Mouse (Mus musculus) gastrocnemius, postnatal 36 days (tissue): ENCODE data around the gene Eef1g. TPM values are rescaled to one million over a fixed set of nuclear protein-coding genes. Genes with fewer than 3 reads are reported as not detected.
"Not testable (repeated sequence)": the region's sequence is repeated elsewhere in the genome, so short reads cannot be mapped to it uniquely, and the experiment has no call there.

Source experiments
- DNase-seq, 2 experiments: peaks; one replicate each; pipeline ENCODE4 v3.0.0; 2022
- intact Hi-C: fragments of 180-260 bp; cut with DNase I; formaldehyde crosslinking; loops from one replicate; pipeline ENCODE4 v1.15.1; 2025
- total RNA-seq, 2 experiments: library from RNA; stranded (reverse); gene quantifications; 2 replicates each; pipeline ENCODE4 v1.2.3; 2021

Gene Eef1g
- total RNA-seq, 2 experiments from 2014 or later: 441 to 447 TPM

DNA sequence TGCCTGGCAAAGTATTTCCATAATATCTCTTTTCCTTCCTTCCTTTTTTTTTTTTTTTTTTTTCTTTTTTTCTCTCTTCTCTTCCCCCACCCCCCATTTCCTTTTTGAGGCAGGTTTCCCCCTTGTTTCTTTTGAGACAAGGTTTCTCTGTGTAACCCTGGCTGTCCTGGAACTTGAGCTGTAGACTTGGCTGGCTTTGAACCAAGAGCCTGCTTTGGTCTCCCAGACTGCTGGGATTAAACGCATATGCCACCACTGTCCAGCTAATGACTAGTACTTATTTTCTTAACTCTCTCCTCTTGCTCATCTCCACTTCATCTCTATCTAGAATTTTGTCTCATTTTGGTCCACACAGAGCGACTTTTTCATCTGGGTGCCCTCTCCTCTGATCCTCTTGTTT, 23.8 kb upstream of the Eef1g start:
- no peak for DNase-seq
- intact Hi-C loops: no loop called here

DNA sequence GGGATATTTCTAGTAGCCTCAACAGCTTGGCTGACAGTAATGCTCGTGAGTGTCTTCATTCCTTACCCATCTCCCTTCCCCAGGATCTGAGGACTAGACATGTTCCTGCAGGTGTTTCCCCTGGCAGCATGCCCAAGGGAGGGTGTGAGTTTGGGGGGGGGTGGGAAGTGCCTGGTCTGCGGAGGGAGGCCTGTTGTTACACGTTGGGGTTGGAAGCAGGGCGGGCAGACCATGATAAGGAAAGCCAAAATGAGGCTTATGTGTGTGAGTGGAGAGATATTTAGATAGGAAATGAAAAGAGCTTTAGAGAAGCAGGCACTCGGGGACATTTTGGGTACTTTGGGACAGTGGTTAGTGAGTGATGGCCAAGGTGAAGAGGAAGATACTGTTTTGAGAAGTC, 22.8 kb upstream of the Eef1g start:
- DNase-seq: no peak
- intact Hi-C loops: no loop called here

DNA sequence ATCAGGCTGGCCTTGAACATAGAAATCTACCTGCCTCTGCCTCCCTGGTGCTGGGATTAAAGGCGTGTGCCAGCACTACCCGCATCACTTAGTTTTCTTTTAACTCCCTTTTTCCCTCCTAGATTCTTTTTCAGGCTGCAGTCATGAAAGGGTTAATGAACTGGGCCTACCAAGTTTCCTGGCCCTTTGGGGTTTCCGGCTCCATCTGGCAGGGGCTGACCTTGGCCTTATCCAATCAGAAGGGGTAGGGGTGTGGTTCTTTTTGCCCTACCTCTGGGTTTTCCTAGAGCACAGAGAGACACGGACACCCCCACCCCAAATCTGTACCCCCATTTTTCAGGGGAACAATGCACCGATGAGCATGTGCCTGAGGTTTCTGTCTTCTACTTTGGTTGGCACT, 22.1 kb upstream of the Eef1g start:
- intact Hi-C loops: no loop called here
- peak; percentile 63 to 72 for DNase-seq

DNA sequence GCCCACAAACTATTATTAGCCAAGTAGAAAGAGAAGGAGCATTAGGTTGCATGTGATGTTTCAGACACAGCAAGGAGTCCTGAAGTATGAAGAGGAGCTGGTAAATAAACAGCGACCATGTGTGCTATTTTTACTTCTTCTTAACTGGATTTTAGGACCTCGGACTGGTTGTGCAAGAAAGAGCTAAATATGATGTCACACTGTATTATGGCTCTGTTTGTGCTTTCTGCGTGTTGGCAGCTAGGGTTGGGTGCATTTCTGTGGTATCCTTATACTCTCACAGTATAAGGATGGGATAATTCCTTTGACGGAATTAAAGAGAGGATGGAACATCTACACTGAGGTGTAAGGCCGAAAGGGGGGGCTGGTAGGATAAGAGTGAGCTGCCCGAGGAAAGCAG, 21.6 kb upstream of the Eef1g start:
- DNase-seq: no peak
- intact Hi-C loops: no loop called here

DNA sequence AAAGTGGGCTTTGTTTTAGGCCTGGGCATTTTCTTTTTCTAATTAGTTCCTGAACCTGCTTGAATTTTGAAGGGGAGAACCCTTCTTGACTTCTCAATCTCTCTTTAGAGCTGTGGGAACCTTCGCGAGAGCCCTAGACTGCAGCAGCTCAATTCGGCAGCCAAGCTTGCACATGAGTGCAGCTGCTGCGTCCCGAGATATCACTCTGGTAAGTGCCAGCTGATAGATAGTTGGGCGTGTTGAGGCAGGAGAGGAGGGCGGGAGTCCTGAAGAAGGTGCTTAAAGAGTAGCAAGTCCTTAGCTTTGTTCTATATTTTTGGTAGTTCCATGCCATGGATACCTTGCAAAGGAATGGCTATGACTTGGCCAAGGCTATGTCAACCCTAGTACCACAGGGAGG, 19.9 kb upstream of the Eef1g start:
- no peak for DNase-seq
- intact Hi-C loops: no loop called here

DNA sequence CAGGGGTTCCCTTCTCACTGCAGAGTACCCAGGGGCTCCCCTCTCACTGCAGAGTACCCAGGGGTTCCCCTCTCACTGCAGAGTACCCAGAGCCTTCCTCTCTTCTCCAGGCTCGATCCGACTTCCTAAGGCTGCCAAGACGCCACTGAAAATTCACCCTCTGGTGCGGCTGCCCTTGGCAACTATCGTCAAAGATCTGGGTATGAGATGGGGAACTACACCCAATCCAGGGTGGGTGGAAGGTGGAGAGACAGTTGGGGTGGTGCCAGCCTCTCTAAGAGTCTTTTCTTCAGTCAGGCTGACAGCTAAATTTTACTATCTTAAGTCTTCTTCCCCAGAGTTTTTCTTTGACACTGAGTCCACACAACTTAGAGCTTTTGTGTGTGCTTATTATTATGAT, 16.7 kb upstream of the Eef1g start:
- intact Hi-C loops: no loop called here
- no peak for DNase-seq

DNA sequence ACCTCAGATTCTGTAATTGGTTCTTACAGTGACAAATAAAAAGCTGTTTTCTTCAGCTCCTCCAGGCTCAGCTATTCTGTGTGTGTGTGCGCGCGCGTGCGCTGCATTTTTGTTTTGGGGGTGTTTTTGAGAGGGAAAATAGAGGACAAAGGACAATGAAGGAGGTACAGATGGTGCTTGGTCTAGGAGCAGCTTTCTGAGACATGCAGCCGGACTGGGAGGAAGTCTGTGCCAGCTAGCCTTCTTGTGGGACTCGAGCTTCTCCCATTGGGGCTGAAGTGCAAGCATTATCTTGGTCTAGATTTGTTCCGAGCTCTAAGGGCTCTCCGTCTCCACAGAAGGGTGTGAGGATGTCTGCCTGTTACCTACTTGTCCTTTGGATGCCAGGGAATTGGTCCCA, 14.6 kb upstream of the Eef1g start:
- DNase-seq: no peak
- intact Hi-C loops: no loop called here

DNA sequence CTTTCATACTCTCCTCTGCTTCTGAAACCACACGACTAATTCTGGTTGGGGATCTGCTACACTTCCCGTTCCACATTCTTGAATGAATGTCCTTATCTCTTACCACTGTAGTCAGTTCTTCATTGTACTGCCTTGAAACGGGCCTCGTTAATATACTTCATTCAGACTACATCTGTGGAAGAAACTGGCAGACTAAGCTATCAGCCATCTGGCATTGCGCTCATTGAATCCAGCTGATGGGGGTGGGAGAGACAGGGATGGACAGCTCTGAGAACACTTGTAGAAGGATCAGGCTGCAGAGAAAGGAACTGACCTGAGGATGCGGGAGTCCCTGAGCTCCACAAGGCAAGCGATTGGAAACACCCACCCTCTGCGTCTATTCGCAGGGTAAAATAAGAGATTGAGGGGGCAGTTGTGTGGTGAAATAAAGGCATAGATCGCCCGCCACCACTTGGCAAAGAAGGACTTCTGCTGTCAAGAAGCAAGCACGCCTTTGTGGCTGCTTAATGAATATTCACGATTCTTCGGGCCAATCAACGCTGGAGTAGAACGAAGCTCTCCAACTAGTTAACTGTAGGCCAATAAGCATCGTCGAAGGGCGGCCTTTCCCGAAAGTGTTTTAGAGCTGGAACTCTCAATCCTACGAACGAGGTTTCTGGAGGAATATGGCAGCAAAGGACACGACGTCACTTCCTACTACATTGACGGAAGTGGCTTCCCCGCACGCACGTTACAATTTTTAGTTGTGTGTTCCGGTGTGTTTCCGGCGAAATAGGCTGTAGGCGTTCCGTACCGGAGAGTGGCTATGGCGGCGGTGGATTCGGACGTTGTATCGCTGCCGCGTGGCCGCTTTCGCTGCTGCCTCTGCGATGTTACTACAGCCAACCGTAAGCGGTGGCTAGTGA, 13.5 kb upstream of the Eef1g start, which contains the start of gene Tut1:
Gene Tut1 (plus strand): TSS at position 713 of the 905 bp plus-strand sequence.
- peak; percentile 82 to 83 for DNase-seq
- intact Hi-C loops: no loop called here

DNA sequence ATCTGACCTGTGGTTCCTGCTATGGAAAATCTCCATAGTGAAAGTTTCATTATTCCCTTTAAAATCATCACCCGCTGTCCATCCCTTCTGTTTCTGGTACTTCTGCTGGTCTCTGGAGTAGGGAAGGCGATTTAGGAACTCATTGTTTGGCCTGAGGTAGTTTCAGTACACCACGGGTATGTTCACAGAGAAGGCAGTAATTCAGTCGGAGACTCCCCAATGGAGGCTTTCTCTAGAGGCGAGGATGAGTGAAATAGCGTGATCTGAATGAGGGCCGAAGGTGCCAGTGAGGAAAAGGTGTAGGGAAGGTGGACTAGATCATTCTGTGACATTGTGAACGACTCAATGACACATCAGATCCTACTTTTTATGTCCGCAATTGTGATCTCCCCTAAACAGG, 12.7 kb upstream of the Eef1g start:
- intact Hi-C loops: no loop called here
- DNase-seq: no peak

DNA sequence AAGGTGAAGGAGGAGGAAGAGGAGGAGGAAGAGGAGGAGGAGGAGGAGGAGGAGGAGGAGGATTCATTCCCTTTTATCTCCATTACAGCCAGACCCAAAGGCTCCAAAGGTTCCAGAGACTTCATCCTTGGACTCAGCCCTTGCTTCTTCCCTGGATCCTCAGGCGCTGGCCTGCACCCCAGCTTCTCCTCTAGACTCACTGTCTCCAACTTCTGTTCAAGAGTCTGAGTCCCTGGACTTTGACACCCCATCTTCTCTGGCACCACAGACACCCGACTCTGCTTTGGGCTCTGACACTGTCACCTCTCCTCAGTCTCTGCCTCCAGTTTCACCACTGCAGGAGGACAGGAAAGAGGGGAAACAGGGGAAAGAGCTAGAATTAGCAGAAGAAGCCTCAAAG, 4.6 kb upstream of the Eef1g start:
- intact Hi-C loops: no loop called here
- no peak for DNase-seq

DNA sequence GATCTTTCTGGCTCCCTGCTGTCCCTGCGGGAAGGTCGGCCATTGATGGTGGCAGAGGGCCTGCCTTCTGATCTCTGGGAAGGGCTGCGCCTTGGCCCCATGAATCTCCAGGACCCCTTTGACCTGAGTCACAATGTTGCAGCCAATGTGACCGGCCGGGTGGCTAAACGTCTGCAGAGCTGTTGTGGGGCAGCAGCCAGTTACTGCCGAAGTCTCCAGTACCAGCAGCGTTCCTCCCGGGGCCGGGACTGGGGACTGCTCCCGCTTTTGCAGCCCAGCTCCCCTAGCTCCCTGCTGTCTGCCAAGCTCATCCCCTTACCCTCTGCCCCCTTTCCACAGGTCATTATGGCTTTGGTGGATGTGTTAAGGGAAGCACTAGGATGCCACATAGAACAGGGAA, 1.8 kb upstream of the Eef1g start:
- no peak for DNase-seq
- intact Hi-C loops: no loop called here

DNA sequence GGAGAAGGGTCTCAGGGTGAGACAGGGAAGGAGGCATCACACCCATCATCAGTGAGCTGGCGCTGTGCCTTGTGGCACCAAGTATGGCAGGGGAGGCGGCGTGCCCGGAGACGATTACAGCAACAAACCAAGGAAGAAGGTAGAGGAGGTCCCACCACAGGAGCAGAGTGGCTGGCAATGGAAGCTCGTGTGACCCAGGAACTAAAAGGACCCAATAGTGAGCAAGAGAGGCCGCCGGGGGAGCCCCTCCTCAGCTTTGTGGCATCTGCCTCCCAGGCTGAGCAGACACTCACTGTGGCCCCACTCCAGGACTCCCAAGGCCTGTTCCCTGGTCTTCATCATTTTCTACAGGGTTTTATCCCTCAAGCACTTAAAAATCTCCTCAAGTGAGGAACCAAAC, 1.1 kb upstream of the Eef1g start:
- DNase-seq: peak in 1 of 2 experiments; percentile 38

DNA sequence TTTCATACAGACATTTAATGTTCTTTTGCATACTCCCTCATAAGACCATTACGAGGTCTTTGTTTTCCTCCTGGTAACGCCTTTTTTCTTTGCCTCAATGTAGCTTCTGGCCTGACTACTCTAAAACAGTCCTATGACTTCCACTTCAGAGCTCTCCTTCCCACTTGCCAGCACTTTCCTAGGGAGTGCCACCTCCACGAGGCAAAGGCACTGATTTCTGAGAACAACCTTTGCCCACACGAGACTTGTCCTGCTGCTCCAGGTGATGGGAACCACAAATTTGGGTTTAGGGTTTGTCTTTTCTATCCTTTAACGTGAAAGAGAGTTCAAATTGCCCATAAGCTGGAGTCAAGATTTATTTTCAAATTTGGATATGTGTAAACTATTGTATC, 647 bp upstream of the Eef1g start:
- no peak for DNase-seq
- intact Hi-C loops: no loop called here

More for the DNA sequence above, 1.1 kb upstream of the Eef1g start:
- intact Hi-C loops: no loop called here

DNA sequence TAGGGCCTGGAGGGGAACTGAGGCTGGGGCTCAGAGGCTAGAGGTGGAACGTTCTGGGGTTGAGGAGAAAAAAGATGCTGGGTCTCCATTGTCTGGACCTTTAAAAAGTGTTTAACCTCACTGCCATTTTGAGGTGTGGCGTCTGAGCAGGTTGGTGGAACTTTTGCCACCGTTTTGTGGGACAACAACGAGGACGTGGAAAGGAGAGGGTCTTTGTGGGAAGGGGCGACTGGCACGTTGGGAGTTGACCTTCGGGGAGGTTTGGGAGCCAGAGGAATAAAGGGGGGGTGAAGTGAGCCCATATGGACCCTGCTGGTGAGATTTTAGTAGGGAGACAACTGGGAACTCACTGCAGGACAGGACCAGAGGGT, 517 bp downstream of the Eef1g start:
- intact Hi-C loops: no loop called here
- DNase-seq: no peak

DNA sequence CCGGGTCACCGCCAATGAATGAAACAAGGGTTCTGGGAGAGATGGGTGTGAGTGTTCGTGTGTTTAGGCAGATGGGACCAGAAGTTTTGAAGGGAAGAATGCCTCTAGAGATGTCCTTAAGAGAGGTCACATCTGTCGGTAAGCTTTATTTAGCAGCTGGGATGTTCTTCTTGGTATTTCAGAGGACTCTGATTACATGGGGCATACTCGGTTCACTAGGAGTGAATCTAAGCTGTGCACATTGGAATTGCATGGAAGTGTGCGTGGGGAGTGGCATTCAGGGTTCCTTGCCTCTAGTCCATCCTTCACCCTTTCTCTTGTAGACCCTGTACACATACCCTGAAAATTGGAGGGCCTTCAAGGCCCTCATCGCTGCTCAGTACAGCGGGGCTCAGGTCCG, 1.1 kb downstream of the Eef1g start:
- DNase-seq: no peak
- intact Hi-C loops: no loop called here

DNA sequence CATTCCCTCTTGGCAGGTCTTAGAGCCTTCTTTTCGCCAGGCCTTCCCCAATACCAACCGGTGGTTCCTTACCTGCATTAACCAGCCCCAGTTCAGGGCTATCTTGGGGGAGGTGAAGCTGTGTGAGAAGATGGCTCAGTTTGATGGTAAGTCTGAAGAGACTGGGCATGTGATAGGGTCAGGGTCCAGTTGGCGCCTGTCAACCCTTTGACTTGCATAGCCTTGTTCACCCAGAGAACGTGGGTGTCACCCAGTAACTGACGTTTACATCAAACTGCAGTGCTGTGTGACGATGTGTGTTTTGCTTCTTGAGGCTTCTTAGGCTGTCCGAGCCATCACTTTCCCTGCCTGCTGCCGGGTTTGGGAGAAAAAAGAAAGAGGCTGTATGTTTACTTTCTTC, 5.7 kb downstream of the Eef1g start:
- DNase-seq, intact Hi-C loops: not testable (repeated sequence)

DNA sequence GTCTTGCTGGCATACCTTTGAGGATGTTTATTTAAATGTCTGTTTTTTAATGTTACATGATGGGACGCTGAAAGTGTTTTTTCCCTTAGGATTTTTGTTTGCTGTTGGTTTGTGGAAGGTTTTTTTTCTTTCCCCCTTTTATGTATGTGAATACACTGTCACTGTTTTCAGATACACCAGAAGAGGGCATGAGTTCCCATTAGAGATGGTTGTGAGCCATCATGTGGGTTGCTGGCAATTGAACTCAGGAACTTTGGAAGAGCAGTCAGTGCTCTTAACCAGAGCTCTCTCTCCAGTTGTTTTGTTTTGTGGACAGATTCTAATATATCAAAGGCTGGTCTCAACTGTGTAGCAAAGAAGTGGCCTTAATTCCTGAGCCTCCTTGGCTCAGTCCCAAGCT, 7.8 kb downstream of the Eef1g start:
- intact Hi-C loops: no loop called here
- no peak for DNase-seq

DNA sequence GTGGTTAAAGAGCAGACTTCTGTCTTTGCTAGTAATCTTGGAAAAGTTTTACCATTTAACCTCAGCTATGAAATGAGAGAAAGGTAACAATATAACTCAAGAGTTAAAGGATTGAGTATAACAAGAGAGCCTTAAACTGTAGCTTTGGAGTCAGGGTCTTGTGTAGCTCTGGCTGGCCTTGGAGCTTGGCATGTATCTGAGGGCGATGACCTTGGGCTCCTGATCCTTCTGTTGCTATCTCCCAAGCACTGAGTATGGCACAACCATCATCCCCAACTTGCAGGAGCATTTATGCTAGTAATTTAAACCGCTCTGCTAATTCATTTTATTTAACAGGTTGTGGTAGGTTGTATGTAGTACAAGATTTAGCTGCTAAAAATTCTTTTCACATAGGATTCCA, 8.7 kb downstream of the Eef1g start:
- intact Hi-C loops: no loop called here
- DNase-seq: no peak

DNA sequence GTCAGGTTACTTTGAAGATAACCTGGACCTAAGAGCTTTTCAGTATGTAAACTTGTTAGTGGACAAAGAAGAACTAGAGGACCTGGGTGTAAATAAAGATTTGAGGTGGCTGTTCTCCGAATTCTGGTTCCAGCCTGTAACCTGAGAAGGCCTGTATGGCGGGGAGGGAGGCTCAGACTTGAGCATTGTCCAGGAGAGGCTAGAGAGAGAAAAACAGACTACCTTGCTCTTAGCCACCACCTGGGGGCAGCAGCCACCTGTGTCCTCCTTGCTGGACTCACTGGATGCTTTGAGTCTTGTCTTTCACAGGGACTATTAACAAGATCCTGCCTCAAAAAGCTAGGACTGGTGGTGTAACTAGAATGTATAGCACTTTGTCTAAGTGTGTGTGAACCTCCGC, 9.7 kb downstream of the Eef1g start:
- intact Hi-C loops: no loop called here
- no peak for DNase-seq

DNA sequence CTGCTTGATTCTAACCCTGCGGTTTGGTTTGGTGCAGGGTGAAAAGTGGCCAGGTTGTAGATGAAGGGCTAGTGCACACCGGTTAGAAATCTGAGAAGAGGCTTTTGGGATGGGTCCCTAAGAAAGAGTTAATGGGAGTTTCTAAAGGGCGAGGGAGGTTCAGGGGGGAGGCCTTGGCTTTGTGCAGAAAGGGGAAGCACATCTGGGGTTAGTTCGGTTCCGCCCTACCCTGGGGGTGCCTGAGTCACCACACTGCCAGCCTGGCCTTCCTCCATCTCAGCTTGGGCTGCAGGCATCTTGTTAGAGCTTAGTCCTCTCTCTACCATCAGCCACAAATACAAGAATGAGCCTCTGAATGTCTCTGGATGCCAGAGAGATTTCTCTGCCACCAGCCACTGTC, 13.9 kb downstream of the Eef1g start:
- DNase-seq: no peak
- intact Hi-C loops: no loop called here

DNA sequence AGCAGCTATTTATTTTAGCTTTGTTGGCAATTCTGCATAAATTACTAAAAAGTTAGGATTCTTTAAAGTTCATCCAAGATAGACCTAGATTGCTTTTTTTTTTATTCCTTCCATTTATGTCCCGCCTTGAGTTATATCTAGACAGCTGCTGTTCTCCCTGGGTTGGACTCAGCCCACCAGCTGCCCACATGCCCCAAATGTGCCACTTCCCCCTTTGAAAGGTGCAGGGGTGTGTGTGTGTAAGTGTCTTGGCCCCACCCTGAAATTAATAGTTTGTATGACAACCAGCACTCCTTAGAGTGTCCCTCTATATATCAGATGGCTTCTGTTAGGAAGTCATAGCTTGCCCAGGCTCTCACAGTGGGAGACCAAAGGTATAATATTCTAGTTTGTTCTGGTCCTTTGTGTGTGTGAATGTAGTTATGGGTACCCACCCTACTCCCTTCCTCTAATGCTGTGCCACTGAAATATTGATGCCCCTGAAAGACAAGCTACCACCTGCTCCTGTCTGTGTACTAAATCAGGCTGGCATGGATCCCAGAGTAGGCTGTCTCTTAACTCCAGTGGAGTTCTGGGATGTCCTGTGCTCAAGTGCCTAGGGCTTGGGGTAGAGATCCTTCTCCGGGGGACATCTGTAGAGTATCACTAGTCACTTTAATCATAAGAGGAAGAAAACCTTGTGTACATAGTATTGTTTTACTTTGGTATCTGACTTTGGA, 14.8 kb downstream of the Eef1g start:
- intact Hi-C loops: no loop called here
- DNase-seq: peak in 1 of 2 experiments; percentile 58
